Mouse (Mus musculus): ENCODE measurements around the gene Ccdc33.

DNA sequence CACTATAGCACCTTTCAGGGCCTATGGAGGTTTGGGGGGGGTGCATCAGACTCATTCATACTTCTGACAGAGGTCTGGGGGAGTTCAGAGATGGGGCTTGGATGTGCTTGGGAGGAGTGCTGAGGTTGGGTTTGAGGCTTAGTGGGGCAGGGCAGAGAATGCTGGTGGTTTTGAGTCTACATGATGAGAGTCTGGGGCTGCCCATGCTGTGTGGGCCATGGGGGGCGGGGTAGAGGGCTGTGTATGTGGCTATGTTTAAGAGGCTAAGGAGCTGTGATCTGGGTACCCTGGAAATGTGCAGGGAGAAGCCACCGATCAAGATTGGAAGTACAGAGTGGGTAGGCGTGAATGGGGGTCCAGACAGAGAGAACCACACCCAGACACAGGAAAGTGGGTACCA is 126.6 kb downstream of the Ccdc33 start:
- TF ChIP-seq POLR2A (IDR thresholded peaks at IDR 0.05; ENCODE audit: extremely low read depth, insufficient read depth, low read length) (no peak), CTCF (IDR thresholded peaks at IDR 0.05; ENCODE audit: low read depth, low read length) (no peak)
